Mouse (Mus musculus): ENCODE measurements around the gene Isg20l2. TPM values are rescaled to one million over a fixed set of nuclear protein-coding genes. Genes with fewer than 3 reads are reported as not detected.

Isg20l2 gene
- total and polyA plus RNA-seq, 2 experiments, result 6.8 to 7.2 TPM

DNA sequence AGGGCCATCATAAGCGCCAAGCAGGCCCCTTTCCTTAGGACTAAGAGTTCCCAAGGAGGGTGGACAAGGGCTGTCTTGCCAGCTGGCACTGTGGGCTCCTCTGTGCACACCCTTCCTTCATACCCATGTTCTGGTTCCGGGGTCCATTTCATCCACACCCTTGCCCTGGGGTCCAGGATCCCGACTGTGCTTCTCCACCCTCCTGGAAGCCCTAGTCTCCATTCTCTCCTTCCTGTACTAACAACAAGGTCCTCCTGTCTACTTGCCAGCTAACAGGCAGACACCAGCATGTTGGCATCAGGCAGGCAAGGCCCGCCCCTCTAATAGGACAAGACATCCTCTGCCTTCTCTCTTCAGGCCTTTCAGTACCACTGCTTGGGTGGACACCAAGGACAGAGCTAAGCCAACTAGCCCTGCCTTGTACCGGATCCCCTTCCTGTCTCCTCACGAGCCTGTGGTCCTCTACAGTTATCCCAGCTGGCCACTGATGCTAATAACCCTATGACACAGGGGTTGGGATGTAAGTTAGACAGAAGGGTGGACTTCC, 51.2 kb downstream of the Isg20l2 start:
- 80% methylated on average over 6 of the region's 6 CpGs for WGBS
- H3K9ac ChIP-seq (ENCODE audit: low read depth, low read length), result no peak overlapping the region
- TF ChIP-seq CTCF (IDR thresholded peaks at IDR 0.05; ENCODE audit: low read depth, low read length) (no peak), POLR2A (IDR thresholded peaks at IDR 0.05; ENCODE audit: extremely low read depth, insufficient read depth, low read length) (no peak)
- H3K4me3 ChIP-seq (ENCODE audit: insufficient read depth, low read depth, low read length), result no peak overlapping the region
- peaks cover 10% of the 10 kb centered on the region; the same call in 1 of the 2 replicates for H3K4me1 ChIP-seq (ENCODE audit: control insufficient read depth, insufficient read depth, low read length)
- no peak overlapping the region for H3K27ac ChIP-seq (replicated peaks; ENCODE audit: insufficient read depth, low read depth, low read length)
- DNase-seq (ENCODE audit: extremely low read depth, low read depth, low spot score), result no peak
- H3K79me2 ChIP-seq (ENCODE audit: control insufficient read depth, insufficient read depth, low read length), result no peaks in the 10 kb centered on the region
- no peaks in the 10 kb centered on the region for H3K36me3 ChIP-seq (ENCODE audit: control insufficient read depth, insufficient read depth, low read length)
- no peaks in the 10 kb centered on the region; the same call in 1 of the 2 replicates for H3K27me3 ChIP-seq (ENCODE audit: control insufficient read depth, insufficient read depth, low read length)

DNA sequence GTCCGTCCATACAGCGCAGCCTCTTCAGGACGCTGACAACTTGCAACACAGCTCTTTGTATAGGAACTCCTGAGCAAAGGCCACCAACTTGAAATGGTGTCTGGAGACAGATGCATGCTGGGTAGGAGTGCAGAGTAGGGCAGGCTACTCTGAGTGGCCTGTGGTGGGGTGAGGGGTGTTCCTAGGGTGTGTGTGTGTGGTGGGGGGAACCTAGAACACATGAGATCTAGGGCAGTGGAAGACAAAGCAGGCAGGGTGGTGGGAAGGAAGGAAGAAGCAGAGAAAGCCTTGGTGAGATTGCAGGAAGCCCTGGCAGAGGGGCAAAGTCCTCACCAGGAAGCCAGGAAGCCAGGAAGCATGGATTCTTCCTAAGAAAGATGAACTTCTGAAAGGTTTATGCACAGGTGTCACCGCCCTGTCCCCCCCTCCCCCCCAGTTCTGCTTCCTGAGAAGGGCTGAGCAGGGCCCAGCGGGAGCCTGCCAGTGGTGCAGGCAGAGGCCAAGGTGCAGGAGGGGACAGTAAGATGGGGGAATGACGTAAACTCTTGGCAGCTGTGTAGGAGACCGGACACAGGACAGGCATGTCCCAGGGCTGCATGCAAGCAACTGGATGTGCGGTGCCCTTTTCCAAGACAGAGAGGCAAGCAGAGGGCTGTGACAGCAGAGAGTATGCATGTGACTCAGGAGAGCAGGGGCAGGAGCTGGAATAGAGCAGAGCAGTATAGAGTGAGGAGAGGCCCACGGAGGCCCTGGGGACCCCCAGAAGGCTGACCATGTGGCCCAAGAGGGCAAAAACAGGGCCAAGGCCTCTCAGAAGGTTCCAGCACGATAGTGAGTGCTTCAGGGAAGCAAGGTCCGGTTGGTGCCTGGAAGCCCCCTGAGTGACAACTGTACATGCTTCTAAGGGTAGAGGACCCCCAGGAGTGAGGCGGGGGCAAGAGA, 52.1 kb downstream of the Isg20l2 start:
- Histone ChIP-seq H3K79me2 (ENCODE audit: control insufficient read depth, insufficient read depth, low read length) (no peaks in the 10 kb centered on the region), H3K4me1 (ENCODE audit: control insufficient read depth, insufficient read depth, low read length) (peaks cover 12% of the 10 kb centered on the region; the same call in 1 of the 2 replicates), H3K27ac (replicated peaks; ENCODE audit: insufficient read depth, low read depth, low read length) (peak overlapping the region; percentile 88), H3K9ac (ENCODE audit: low read depth, low read length) (no peak overlapping the region), H3K4me3 (ENCODE audit: insufficient read depth, low read depth, low read length) (no peak overlapping the region), H3K36me3 (ENCODE audit: control insufficient read depth, insufficient read depth, low read length) (no peaks in the 10 kb centered on the region), H3K27me3 (ENCODE audit: control insufficient read depth, insufficient read depth, low read length) (no peaks in the 10 kb centered on the region; the same call in 1 of the 2 replicates)
- TF ChIP-seq POLR2A (IDR thresholded peaks at IDR 0.05; ENCODE audit: extremely low read depth, insufficient read depth, low read length) (no peak), CTCF (IDR thresholded peaks at IDR 0.05; ENCODE audit: low read depth, low read length) (no peak)
- WGBS, result 52% methylated on average over 12 of the region's 12 CpGs
- DNase-seq (ENCODE audit: extremely low read depth, low read depth, low spot score), result peak; percentile 41

DNA sequence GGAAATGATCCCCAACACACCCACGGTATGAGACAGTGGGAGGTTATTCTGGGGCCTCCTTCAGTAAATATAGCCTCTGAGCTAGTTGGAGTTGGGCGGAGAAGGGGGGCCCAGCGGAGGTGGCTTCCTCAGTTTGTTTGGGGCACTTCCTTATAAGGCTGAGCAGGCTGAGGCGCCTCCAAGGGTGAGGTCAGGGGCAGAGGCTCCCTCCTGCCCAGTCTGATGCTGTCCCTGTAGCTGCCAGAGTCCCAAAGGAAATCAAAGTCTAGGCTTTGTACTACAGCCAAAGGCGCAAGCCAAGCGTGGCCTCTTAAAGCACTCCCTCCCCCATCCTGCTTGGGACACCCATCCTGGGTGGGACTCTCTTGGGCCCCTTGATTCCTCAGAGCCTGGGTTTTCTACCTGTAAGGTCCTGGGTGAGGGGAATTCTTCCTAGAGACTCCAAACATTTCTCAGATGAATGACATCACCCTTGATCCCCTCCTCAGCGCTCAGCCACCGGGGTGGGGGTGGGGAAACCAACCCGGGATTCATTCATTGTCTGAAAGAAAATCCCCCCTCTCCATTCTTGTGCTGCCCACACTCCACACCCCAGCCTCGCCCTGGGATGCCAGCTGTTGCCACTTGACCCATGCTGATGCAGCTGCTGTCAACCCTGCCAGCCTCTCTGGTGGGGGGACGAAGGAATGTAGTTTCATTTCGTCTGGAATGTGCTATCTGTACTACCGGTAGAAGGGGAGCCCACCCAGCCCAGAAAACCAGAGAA, 52.9 kb downstream of the Isg20l2 start:
- Histone ChIP-seq H3K36me3 (ENCODE audit: control insufficient read depth, insufficient read depth, low read length) (no peaks in the 10 kb centered on the region), H3K9ac (ENCODE audit: low read depth, low read length) (no peak overlapping the region), H3K4me3 (ENCODE audit: insufficient read depth, low read depth, low read length) (no peak overlapping the region), H3K79me2 (ENCODE audit: control insufficient read depth, insufficient read depth, low read length) (no peaks in the 10 kb centered on the region), H3K4me1 (ENCODE audit: control insufficient read depth, insufficient read depth, low read length) (peaks cover 12% of the 10 kb centered on the region; the same call in 1 of the 2 replicates), H3K27me3 (ENCODE audit: control insufficient read depth, insufficient read depth, low read length) (no peaks in the 10 kb centered on the region; the same call in 1 of the 2 replicates), H3K27ac (replicated peaks; ENCODE audit: insufficient read depth, low read depth, low read length) (peak overlapping the region; percentile 88)
- DNase-seq (ENCODE audit: extremely low read depth, low read depth, low spot score), result peak; percentile 35
- WGBS, result 29% methylated on average over 13 of the region's 13 CpGs
- no peak for TF ChIP-seq CTCF (IDR thresholded peaks at IDR 0.05; ENCODE audit: low read depth, low read length)
- no peak for TF ChIP-seq POLR2A (IDR thresholded peaks at IDR 0.05; ENCODE audit: extremely low read depth, insufficient read depth, low read length)

DNA sequence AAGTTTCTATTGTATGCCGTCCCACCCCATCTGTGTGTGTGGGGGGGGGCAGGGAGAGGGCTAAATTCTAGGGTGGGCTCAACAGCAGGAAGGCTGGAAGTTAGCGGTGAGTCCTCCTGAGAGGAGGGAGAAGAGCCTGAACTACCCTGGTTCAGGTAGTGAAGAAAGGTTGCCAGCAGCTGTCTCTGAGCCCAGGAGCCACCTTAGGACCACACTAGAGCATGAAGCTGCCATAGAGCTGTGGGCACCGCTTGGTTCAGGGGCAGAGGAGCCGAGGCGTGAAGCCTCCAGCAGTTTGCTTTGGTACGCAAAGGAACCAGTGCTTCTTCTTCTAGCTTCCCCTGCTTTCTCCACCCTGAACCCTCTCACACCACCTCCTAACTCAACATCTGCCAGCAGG, 53.5 kb downstream of the Isg20l2 start:
- DNase-seq (ENCODE audit: extremely low read depth, low read depth, low spot score), result no peak
- H3K36me3 ChIP-seq (ENCODE audit: control insufficient read depth, insufficient read depth, low read length), result no peaks in the 10 kb centered on the region
- 69% methylated on average over 6 of the region's 6 CpGs for WGBS
- H3K4me3 ChIP-seq (ENCODE audit: insufficient read depth, low read depth, low read length), result no peak overlapping the region
- H3K27ac ChIP-seq (replicated peaks; ENCODE audit: insufficient read depth, low read depth, low read length), result no peak overlapping the region
- TF ChIP-seq POLR2A (IDR thresholded peaks at IDR 0.05; ENCODE audit: extremely low read depth, insufficient read depth, low read length) (no peak), CTCF (IDR thresholded peaks at IDR 0.05; ENCODE audit: low read depth, low read length) (no peak)
- H3K27me3 ChIP-seq (ENCODE audit: control insufficient read depth, insufficient read depth, low read length), result no peaks in the 10 kb centered on the region; the same call in 1 of the 2 replicates
- peaks cover 12% of the 10 kb centered on the region; the same call in 1 of the 2 replicates for H3K4me1 ChIP-seq (ENCODE audit: control insufficient read depth, insufficient read depth, low read length)
- H3K79me2 ChIP-seq (ENCODE audit: control insufficient read depth, insufficient read depth, low read length), result no peaks in the 10 kb centered on the region
- H3K9ac ChIP-seq (ENCODE audit: low read depth, low read length), result no peak overlapping the region

DNA sequence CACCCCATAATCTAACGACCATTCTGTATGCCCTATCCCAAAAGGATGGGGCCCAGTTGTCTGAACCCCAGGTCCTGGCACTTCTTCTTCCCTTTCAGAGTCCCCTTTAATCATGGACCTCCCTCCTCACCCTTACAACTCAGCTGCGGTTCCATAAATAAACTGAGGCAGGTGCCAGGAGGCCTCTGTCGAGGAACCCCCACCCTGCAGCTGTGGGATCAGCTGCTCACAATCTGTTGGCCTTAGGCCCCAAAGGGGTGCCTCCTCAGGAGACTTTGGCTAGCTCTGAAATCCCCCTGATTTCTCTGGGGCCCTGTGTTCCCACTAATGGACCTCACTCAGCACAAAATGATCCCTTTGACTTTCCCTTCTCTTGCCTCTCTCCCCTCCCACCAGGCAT, 54.0 kb downstream of the Isg20l2 start:
- DNase-seq (ENCODE audit: extremely low read depth, low read depth, low spot score), result no peak
- no peaks in the 10 kb centered on the region; the same call in 1 of the 2 replicates for H3K27me3 ChIP-seq (ENCODE audit: control insufficient read depth, insufficient read depth, low read length)
- H3K9ac ChIP-seq (ENCODE audit: low read depth, low read length), result no peak overlapping the region
- H3K79me2 ChIP-seq (ENCODE audit: control insufficient read depth, insufficient read depth, low read length), result no peaks in the 10 kb centered on the region
- H3K27ac ChIP-seq (replicated peaks; ENCODE audit: insufficient read depth, low read depth, low read length), result no peak overlapping the region
- no peak for TF ChIP-seq CTCF (IDR thresholded peaks at IDR 0.05; ENCODE audit: low read depth, low read length)
- WGBS, result 66% methylated on average over 3 of the region's 3 CpGs
- no peak overlapping the region for H3K4me3 ChIP-seq (ENCODE audit: insufficient read depth, low read depth, low read length)
- no peaks in the 10 kb centered on the region for H3K36me3 ChIP-seq (ENCODE audit: control insufficient read depth, insufficient read depth, low read length)
- peaks cover 12% of the 10 kb centered on the region; the same call in 1 of the 2 replicates for H3K4me1 ChIP-seq (ENCODE audit: control insufficient read depth, insufficient read depth, low read length)
